Mouse (Mus musculus) brain, adult 2 months (tissue): ENCODE data around the gene Lbhd2.

ENCODE experiments used
- DNase-seq: peaks from one replicate; pipeline ENCODE4 v3.0.0; 2011; ENCODE audit warnings: low read depth, low spot score

The Lbhd2 gene

GRCm38 (mm10) chr12:111406622-111407021 lies at the start of gene Lbhd2:
Gene Lbhd2 (plus strand): TSS chr12:111406809.
- DNase-seq = peak; percentile 41

- DNase-seq = peak; percentile 84
Observed at GRCm38 (mm10) chr12:111360671-111361070, 45.9 kb upstream of the Lbhd2 start.

- DNase-seq = no peak
Observed at GRCm38 (mm10) chr12:111361319-111362098, 45.1 kb upstream of the Lbhd2 start.

GRCm38 (mm10) chr12:111364234-111364633 lies 42.4 kb upstream of the Lbhd2 start:
- no peak for DNase-seq

- DNase-seq = no peak
Observed at GRCm38 (mm10) chr12:111367065-111367464, 39.5 kb upstream of the Lbhd2 start.

GRCm38 (mm10) chr12:111370249-111370648 lies 36.4 kb upstream of the Lbhd2 start:
- DNase-seq = no peak

- no peak for DNase-seq
Observed at GRCm38 (mm10) chr12:111371905-111372304, 34.7 kb upstream of the Lbhd2 start.

- DNase-seq = no peak
Observed at GRCm38 (mm10) chr12:111373411-111373810, 33.2 kb upstream of the Lbhd2 start.

- DNase-seq = no peak
Observed at GRCm38 (mm10) chr12:111374727-111375126, 31.9 kb upstream of the Lbhd2 start.

GRCm38 (mm10) chr12:111375559-111375958 lies 31.1 kb upstream of the Lbhd2 start:
- no peak for DNase-seq

- DNase-seq = no peak
Observed at GRCm38 (mm10) chr12:111376053-111376452, 30.6 kb upstream of the Lbhd2 start.

GRCm38 (mm10) chr12:111376826-111377331 lies 29.7 kb upstream of the Lbhd2 start:
- peak; percentile 52 for DNase-seq

GRCm38 (mm10) chr12:111377376-111377973 lies 29.1 kb upstream of the Lbhd2 start, which contains the start of gene Cdc42bpb:
Gene Cdc42bpb (minus strand): TSS chr12:111377718.
- DNase-seq = peak; percentile 98

GRCm38 (mm10) chr12:111377986-111378490 lies 28.6 kb upstream of the Lbhd2 start:
- DNase-seq = peak; percentile 79

- DNase-seq = no peak
Observed at GRCm38 (mm10) chr12:111378812-111379211, 27.8 kb upstream of the Lbhd2 start.

- DNase-seq = no peak
Observed at GRCm38 (mm10) chr12:111385883-111386641, 20.5 kb upstream of the Lbhd2 start.

GRCm38 (mm10) chr12:111386642-111387120 lies 19.9 kb upstream of the Lbhd2 start:
- DNase-seq = no peak

- DNase-seq = no peak
Observed at GRCm38 (mm10) chr12:111387146-111387545, 19.5 kb upstream of the Lbhd2 start.

- no peak for DNase-seq
Observed at GRCm38 (mm10) chr12:111394008-111394407, 12.6 kb upstream of the Lbhd2 start.

- DNase-seq = peak; percentile 46
Observed at GRCm38 (mm10) chr12:111396997-111397396, 9.6 kb upstream of the Lbhd2 start.

- peak; percentile 90 for DNase-seq
Observed at GRCm38 (mm10) chr12:111401454-111402184, 5.0 kb upstream of the Lbhd2 start.
